Mouse (Mus musculus) G1E (cell line): ENCODE results near the gene Wwox. TPM values are rescaled to one million over a fixed set of nuclear protein-coding genes. Genes with fewer than 3 reads are reported as not detected.

Experiments used
- ATAC-seq: 2 replicates; pipeline ENCODE4 v1.8.0; 2016; ENCODE audit warnings: mild to moderate bottlenecking; ENCODE audit not compliant: insufficient number of reproducible peaks, poor library complexity, low FRiP score, severe bottlenecking; ENCODE audit errors: extremely low read depth
- DNase-seq: peaks from one replicate; pipeline ENCODE4 v3.0.0; 2012; ENCODE audit warnings: low spot score
- H3K27me3 ChIP-seq: 2 replicates; pipeline ENCODE4 v1.6.1; 2012; ENCODE audit warnings: mild to moderate bottlenecking, low read length, inconsistent platforms; ENCODE audit not compliant: insufficient read depth
- H3K36me3 ChIP-seq: replicated peaks from 2 replicates; pipeline ENCODE3; 2012; ENCODE audit warnings: mild to moderate bottlenecking, inconsistent platforms
- H3K4me1 ChIP-seq: 2 replicates; pipeline ENCODE4 v1.6.1; 2012; ENCODE audit warnings: low read depth, low read length, inconsistent platforms, mixed read lengths; ENCODE audit not compliant: insufficient read depth
- H3K4me3 ChIP-seq: 2 replicates; pipeline ENCODE4 v1.5.1; 2012; ENCODE audit warnings: low read depth, mild to moderate bottlenecking, inconsistent platforms, low read length, moderate library complexity, mixed read lengths
- H3K9me3 ChIP-seq: replicated peaks from 2 replicates; pipeline ENCODE4 v1.6.1; 2012; ENCODE audit warnings: inconsistent platforms
- CTCF ChIP-seq: IDR thresholded peaks from 2 replicates; pipeline ENCODE4 v1.5.1; 2012; ENCODE audit warnings: low read depth, low read length, inconsistent platforms, mixed read lengths
- GATA1 ChIP-seq: IDR thresholded peaks from 2 replicates; pipeline ENCODE4 v1.6.1; 2012; ENCODE audit warnings: borderline replicate concordance, low read length, inconsistent platforms, mixed read lengths
- GATA2 ChIP-seq: IDR thresholded peaks from 2 replicates; pipeline ENCODE4 v1.6.1; 2012; ENCODE audit warnings: low read depth, low read length, inconsistent platforms, borderline replicate concordance
- POLR2AphosphoS5 ChIP-seq: IDR thresholded peaks from 2 replicates; pipeline ENCODE4 v1.6.1; 2012; ENCODE audit warnings: low read depth, low read length, inconsistent platforms; ENCODE audit not compliant: insufficient replicate concordance
- TAL1 ChIP-seq: conservative IDR thresholded peaks from 2 replicates; pipeline ENCODE4 v1.6.1; 2012; ENCODE audit warnings: low read depth, low read length, inconsistent platforms, mixed read lengths
- polyA plus RNA-seq: library from polyadenylated mRNA; stranded (reverse); fragments of >175 nt; gene quantifications from 2 replicates; pipeline ENCODE4 v1.2.3, GENCODE M21; 2012
- total RNA-seq, 2 experiments: library from RNA; stranded (forward) in 1 of 2; stranded (reverse) in 1 of 2; fragments of 200-1000 nt in 1 of 2; fragments of >200 nt in 1 of 2; fragmentation: Nextera tagmentation in 1 of 2; gene quantifications; 2 replicates each; pipeline ENCODE4 v1.2.3; 2014 to 2017

Gene Wwox
- total RNA-seq (2014; fragmentation: Nextera tagmentation): 20.1 and 33.9 TPM in 2 replicates
- 5.5 and 7.2 TPM in 2 replicates for total RNA-seq (2017)
- 5.8 TPM in 2 replicates for polyA plus RNA-seq

DNA sequence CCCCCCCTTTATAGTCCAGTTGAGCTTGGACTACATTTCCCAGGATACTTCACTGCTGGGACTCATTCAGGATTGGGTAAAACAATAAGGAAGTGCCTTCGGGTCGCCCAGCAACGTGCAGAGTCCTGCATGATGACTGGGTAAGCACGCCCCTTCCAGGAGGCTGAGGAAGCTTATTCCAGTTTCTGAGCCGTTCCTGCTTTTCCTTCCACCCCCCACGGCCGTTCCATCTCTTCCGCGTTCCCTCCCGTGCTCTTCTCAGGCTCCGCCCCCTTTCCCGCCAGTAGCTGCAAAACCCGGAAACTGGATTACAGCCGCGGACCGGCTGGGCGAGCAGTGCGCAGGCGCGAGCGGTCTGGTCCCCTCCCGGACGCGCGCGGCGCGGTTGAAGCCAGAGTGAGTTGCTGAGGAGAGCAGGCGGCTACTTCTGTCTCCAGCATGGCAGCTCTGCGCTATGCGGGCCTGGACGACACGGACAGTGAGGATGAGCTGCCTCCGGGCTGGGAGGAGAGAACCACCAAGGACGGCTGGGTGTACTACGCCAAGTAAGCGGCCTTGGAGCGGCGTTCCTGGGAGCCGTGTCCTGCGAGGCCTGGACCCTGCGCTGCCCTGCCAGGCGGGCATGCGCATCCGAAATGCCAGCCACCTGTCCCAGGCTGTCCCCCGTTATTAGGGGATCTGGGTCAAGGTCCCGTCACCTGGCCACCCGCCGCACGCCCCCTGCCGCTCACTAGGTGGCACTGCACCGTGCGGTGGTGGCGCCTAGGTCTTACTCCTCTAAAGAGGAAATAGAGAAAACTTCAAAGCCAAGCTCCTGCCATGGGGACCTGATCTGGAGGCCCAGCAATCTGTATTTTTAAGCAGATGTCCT lies at the start of gene Wwox:
TSS of gene Wwox (plus strand) at position 322 of the 871 bp plus-strand sequence.
- Histone ChIP-seq H3K27me3 (no peaks in the 10 kb centered on the region), H3K4me1 (peaks cover 27% of the 10 kb centered on the region), H3K4me3 (peak within 1 kb of the TSS; percentile 99), H3K36me3 (peaks cover 26% of the 10 kb centered on the region), H3K9me3 (no peaks in the 10 kb centered on the region)
- TF ChIP-seq TAL1: no peak
- peak; percentile 90 for TF ChIP-seq CTCF
- no peak for TF ChIP-seq GATA1
- TF ChIP-seq POLR2AphosphoS5: no peak
- DNase-seq (peak; percentile 90), ATAC-seq (peak; percentile 95)

DNA sequence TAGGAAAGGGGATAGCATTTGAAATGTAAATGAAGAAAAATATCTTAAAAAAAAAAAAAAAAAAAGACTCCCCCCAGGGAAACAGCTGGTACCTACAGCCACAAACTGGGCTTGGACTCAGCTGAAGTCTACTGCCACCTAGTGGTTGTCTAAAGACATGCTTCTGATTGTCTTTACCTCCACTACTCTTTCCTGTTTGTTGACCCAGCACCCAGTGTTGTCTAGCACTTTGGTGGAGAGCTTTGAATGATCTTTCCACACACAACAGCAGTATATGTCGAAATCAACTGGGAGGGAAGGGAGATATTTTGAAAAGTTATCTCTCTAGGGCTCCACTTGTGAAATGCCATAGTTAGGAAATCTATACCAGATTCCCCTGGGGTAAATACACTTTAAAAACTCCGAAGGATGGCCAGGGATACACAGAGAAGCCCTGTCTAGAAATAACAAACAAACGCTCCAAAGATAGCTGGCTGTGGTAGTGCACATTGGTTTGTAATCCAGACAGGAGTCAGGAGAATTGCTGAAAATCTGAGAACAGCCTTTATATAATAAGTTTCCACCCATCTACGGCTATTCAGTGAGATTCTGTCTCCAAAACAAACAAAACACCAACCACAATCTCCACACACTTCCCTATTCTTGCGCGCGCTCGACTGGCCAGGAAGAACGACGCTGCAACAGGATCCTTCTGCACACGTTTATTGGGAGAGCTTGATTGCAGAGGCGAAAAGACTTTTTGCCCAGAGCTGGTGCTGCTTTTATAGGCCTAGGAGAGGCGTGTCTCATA lies 48.8 kb upstream of the Wwox start:
- Histone ChIP-seq H3K9me3 (peaks cover 7% of the 10 kb centered on the region; the same call in 1 of the 2 replicates), H3K4me1 (no peaks in the 10 kb centered on the region), H3K27me3 (no peaks in the 10 kb centered on the region), H3K36me3 (no peaks in the 10 kb centered on the region), H3K4me3 (no peak overlapping the region)
- no peak for ATAC-seq
- TF ChIP-seq GATA1: no peak
- TF ChIP-seq CTCF: no peak
- no peak for TF ChIP-seq GATA2
- TF ChIP-seq POLR2AphosphoS5: no peak
- no peak for TF ChIP-seq TAL1
- no peak for DNase-seq

DNA sequence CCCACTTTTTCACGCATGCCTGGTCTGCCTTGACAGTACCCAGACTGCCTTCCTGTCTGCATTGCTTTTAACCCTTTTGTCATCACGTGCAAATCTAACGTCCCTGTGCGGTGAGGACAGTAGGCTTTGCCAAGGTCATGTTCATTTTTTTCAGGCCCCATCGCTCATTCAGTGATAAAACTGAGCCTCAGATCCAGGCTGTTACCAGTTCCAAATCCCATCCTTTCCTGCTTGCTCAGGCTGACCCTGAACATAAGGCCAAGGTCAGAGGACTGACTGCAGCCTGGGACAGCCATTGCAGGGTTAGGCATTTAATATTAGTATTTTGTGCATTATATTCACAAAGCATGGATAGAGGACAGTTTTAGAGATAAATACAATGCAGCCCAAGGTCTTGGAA lies 41.1 kb upstream of the Wwox start:
- Histone ChIP-seq H3K9me3 (peaks cover 16% of the 10 kb centered on the region), H3K4me1 (no peaks in the 10 kb centered on the region), H3K36me3 (no peaks in the 10 kb centered on the region), H3K27me3 (no peaks in the 10 kb centered on the region), H3K4me3 (no peak overlapping the region)
- ATAC-seq: no peak
- DNase-seq: no peak
- TF ChIP-seq CTCF (no peak), GATA1 (no peak), TAL1 (no peak), POLR2AphosphoS5 (no peak), GATA2 (no peak)

DNA sequence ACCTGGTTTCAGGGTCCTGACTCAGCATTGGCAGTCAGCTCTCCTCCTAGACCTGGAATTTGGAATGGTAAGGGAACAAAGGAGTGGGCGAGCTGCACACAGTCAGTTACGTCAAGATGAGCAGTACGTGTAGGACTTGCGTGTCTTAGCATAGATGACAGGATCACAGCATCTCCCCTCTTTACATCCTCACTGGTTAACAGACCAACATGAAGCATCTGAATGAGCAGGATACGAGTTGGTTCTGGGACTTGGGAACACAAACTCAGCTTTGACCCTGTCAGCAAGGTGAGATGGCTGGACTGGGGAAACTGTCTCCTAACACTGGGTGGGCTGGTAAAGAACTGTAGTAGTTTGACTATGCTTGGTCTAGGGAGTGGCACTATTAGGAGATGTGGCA lies 40.2 kb upstream of the Wwox start:
- H3K4me3 ChIP-seq: no peak overlapping the region
- TF ChIP-seq GATA1 (no peak), POLR2AphosphoS5 (no peak), TAL1 (no peak), CTCF (no peak), GATA2 (no peak)
- DNase-seq (no peak), ATAC-seq (no peak)
- no peaks in the 10 kb centered on the region for H3K27me3 ChIP-seq
- H3K9me3 ChIP-seq: peaks cover 16% of the 10 kb centered on the region
- no peaks in the 10 kb centered on the region for H3K36me3 ChIP-seq
- no peaks in the 10 kb centered on the region for H3K4me1 ChIP-seq

DNA sequence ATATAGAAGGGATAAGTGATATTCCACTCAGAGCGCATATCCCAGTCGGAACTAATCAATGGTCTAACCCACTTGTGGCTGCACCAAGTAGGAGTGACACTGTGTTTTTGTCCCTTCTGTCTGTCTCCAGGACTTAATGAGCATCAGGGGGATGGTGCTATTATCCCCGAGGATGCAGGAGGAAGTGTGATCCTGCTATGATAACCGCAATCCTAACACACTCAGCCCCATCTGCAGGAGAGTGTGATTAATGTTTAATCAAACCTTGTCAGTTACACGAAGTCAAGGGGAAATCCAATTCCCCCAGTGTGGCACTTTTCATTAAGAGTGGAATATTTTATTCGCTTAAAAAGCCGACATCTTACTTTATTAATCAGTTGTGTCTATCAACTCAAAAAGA lies 37.8 kb upstream of the Wwox start:
- Histone ChIP-seq H3K36me3 (no peaks in the 10 kb centered on the region), H3K9me3 (peaks cover 26% of the 10 kb centered on the region), H3K4me3 (no peak overlapping the region), H3K4me1 (no peaks in the 10 kb centered on the region), H3K27me3 (no peaks in the 10 kb centered on the region)
- no peak for DNase-seq
- no peak for ATAC-seq
- TF ChIP-seq CTCF (no peak), GATA1 (no peak), TAL1 (no peak), GATA2 (no peak), POLR2AphosphoS5 (no peak)

DNA sequence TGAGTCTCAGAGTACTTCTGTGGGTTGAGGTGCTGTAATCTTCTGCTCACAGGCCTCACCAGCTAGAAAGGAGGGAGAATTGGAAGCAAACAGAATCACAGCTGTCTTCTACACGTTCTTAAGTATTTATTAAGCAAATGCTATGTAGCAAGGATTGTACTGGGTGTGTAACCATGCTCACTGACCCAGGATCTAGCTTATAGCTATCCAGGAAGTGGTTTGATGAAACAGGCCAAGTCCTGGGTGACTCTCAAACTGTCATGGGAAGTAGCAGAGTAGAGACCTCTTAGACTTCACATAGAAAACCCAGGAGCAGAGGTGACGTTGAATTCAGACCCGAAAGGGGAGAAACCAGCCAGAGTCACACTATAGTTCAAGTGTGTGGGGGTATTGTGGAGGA lies 28.0 kb upstream of the Wwox start:
- no peaks in the 10 kb centered on the region for H3K27me3 ChIP-seq
- H3K4me3 ChIP-seq: no peak overlapping the region
- H3K36me3 ChIP-seq: no peaks in the 10 kb centered on the region
- ATAC-seq (no peak), DNase-seq (no peak)
- peaks cover 23% of the 10 kb centered on the region for H3K9me3 ChIP-seq
- H3K4me1 ChIP-seq: no peaks in the 10 kb centered on the region
- no peak for TF ChIP-seq GATA1
- TF ChIP-seq GATA2: no peak
